Mouse (Mus musculus) frontal cortex, adult 2 months (tissue): Measurements from ENCODE around the gene Krtap3-1. TPM values are rescaled to one million over a fixed set of nuclear protein-coding genes. Genes with fewer than 3 reads are reported as not detected.
A peak's percentile ranks its signal among the peaks of the same experiment; 100 is the strongest.
"Not testable (repeated sequence)": the region's sequence is repeated elsewhere in the genome, so short reads cannot be mapped to it uniquely, and the experiment has no call there.

Source experiments
- DNase-seq, 2 experiments: peaks; one replicate each; pipeline ENCODE4 v3.0.0; 2022; ENCODE audit warnings: low spot score in 1 of 2; ENCODE audit errors: extremely low spot score in 1 of 2
- polyA plus RNA-seq: library from polyadenylated mRNA; depleted of rRNA; stranded (reverse); fragments of >200 nt; gene quantifications from 2 replicates; pipeline ENCODE4 v1.2.3, GENCODE M21; 2012; rRNA removed

Krtap3-1 gene
- not detected in 2 replicates for polyA plus RNA-seq

DNA sequence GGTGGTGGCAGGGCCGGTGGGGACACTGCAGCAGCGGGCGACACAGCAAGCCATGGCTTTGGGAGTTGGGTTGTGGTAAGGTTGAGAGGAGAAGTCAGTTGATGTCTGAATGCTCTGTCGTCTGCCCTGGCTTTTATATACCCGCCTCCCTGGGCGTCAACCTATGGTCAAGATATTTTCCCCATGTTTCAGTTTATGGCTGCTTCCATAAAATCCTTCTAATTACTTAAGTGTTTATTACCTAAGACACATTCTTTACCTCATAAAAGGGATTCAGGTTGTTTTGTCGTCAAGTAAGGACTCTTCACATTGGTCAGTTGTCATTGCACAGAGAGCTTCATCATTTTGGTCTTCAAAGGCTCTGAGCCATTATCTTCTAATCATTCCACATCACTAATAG lies at the start of gene Krtap3-1:
Krtap3-1 (minus strand) TSS at position 101 of the 400 bp plus-strand sequence.
- DNase-seq, result no peak

DNA sequence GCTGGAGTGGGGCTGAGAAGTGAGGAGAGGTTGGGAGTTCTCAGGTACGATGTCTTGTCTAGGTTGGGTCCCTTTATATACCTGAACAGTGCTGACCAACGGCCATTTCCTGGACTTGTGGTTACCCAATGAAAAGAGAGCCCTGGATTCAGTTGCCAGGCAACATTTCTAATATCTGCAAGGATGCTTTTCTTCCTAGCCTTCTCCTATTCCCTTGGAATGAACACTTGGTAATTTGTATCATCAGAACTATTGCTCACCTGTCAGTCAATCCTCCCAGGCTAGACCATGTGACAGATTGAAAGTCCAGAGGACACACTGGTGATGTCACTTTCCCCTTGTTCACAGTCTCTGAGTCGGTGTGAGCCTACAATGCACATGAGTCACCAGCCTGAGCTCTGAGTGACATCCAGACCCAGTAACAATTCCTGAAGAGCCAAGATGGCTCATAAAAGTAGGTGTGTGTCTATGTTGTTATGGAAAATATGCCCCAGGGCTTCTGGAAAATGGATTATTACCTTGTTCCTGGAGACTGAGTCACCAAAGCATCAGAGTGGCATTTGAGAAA lies 48.5 kb upstream of the Krtap3-1 start, which contains the start of gene Krtap2-4:
Krtap2-4 (minus strand) TSS at position 51 of the 568 bp plus-strand sequence.
- no peak for DNase-seq

GRCm38 (mm10) chr11:99610089-99610488 lies 43.7 kb upstream of the Krtap3-1 start, which contains the start of gene Gm11937:
TSS of gene Gm11937 (minus strand) at chr11:99610189.
- DNase-seq, result not testable (repeated sequence)

GRCm38 (mm10) chr11:99609126-99609525 lies 42.7 kb upstream of the Krtap3-1 start:
- peak; percentile 46 to 61 for DNase-seq

DNA sequence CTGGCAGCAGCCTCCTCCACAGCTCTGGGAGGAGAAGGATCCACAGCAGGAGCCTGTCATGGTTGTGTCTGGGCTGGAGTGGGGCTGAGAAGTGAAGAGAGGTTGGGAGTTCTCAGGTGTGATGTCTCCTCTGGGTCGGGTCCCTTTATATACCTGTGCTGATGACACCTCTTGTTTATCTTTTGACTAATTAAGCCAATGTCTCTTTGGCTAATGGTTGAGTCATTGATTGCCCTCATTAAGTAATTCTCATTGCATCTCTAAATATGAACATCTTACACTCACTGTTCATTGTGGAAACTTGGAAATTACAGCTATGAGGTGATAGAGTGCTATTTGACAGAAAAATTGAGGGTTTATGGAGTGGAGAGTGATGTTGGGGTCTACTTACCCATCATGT lies 36.8 kb upstream of the Krtap3-1 start, which contains the start of gene Gm11938:
Gm11938 (minus strand) TSS at position 101 of the 400 bp plus-strand sequence.
- DNase-seq, result not testable (repeated sequence)

DNA sequence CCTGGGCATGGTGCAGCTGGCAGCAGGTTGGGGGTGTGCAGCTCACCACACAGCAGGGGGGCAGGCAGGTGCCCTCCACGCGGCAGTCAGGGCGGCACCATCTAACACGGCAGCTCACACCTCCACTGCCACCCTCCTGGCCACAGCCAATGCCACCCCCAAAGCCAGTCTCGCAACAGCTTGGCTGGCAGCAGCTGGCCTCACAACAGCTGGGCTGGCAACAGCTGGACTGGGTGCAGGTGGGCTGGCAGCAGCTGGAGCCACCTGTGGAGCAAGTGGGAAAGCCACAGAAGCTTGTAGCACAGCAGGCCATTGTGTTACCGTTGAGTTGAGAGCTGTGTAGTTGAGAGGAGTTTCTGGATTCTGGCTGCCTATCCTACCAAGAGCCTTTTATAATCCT lies 31.3 kb upstream of the Krtap3-1 start, which contains the start of gene Krtap9-3:
Krtap9-3 (minus strand) TSS at position 364 of the 400 bp plus-strand sequence.
- not testable (repeated sequence) for DNase-seq

- no peak for DNase-seq
Measured at GRCm38 (mm10) chr11:99590981-99591380, 24.6 kb upstream of the Krtap3-1 start, which contains the start of gene Krtap1-3. TSS of gene Krtap1-3 (minus strand) at chr11:99591339.

DNA sequence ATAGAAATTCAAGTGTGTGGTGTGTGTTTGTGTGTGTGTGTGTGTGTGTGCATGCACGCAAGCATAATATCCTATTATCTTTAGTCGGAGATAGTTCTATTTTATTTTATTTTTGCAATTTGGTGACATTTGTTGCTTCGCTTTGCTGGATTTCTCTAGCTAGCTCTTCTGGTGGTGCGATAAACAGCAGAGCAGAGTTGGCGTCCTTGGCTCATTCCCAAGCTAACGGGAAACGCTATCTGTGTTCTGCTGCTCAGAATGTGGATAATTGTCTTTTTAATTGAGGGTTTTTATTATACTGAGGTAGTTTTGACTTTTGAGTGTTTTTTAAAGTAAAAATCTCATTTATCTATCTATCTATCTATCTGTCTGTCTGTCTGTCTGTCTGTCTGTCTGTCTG lies 18.7 kb upstream of the Krtap3-1 start:
- peak in 1 of 2 experiments; percentile 42 for DNase-seq

DNA sequence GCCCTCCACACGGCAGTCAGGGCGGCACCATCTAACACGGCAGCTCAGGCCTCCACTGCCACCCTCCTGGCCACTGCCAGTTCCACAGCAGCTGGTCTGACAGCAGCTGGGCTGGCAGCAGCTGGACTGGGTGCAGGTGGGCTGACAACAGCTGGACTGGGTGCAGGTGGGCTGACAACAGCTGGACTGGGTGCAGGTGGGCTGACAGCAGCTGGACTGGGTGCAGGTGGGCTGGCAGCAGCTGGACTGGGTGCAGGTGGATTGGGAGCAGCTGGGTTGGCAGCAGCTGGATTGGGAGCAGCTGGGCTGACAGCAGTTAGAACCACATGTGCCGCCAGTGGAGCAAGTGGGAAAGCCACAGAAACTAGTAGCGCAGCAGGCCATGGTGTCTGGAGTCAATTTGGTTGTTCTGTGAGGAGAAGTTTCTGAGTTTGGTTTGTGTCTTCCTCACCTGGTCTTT lies 16.8 kb upstream of the Krtap3-1 start, which contains the start of gene Krtap1-4:
Krtap1-4 (minus strand) TSS at position 410 of the 460 bp plus-strand sequence.
- no peak for DNase-seq

- DNase-seq, result peak in 1 of 2 experiments; percentile 51
Measured at GRCm38 (mm10) chr11:99581564-99581963, 15.1 kb upstream of the Krtap3-1 start.

DNA sequence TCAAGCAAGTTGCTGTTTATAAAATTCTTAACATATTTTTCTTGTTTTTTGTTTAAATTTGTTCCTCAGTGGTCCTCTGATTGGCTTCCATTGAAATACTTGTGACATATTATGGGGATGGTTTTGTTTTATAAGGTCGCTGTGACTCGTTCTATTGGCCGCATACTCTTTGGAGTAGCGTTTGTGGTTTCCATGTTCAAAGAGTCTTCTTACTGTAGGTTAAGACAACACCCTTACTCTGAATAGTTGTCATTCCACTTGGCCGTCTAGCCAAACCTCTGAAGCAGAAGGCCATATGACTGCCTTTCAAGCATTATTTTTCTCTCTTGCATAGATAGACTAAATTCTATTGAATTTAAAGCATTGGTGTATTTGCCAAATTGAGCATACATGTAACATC lies 14.6 kb upstream of the Krtap3-1 start:
- DNase-seq, result no peak

- DNase-seq, result no peak
Measured at GRCm38 (mm10) chr11:99580636-99581035, 14.2 kb upstream of the Krtap3-1 start, which contains the start of gene Krtap1-5. TSS of gene Krtap1-5 (minus strand) at chr11:99581016.

- peak in 1 of 2 experiments; percentile 82 for DNase-seq
Measured at GRCm38 (mm10) chr11:99574106-99574505, 7.7 kb upstream of the Krtap3-1 start.

DNA sequence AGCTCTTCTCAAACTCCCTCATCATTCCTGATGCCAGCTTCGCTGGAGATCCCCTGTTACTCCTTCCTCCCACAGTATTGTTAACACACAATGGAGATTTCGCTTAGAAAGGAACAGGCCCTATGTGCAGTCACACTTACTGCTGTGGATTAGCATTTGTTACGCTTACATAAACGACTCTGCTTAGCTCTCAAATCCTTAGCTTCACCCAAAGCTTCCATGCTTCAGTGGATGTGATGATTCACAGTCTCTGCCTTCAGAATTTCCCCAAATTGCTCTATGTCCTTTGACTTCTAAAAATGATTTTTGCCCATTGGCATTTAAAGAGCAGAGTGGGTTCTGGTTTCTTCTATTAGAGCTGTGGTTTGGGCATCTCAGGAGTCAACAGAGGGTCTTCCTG lies 6.7 kb upstream of the Krtap3-1 start:
- DNase-seq, result peak in 1 of 2 experiments; percentile 44

DNA sequence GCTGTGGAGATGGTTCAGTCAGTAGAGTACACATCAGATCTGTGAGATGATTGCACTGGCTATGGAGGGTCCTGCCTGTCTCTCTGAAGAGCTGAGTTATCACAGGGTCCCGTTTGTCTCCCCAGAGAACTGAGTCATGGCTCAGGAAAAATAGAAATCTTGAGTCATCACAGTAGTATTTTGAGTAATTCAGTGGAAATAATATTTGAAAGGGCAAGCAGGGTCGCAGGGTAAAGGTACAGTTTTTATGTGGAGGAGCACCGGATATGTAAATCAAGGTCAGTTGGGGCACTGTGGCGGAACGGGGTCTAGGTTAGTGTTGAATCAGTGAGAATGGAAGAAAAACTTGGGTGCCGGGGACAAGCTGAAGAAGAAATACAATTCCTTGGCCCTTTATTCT lies 3.9 kb downstream of the Krtap3-1 start:
- no peak for DNase-seq

GRCm38 (mm10) chr11:99559366-99559765 lies 7.1 kb downstream of the Krtap3-1 start, which contains the start of gene Gm11939:
TSS of gene Gm11939 (minus strand) at chr11:99559466.
- DNase-seq, result no peak

DNA sequence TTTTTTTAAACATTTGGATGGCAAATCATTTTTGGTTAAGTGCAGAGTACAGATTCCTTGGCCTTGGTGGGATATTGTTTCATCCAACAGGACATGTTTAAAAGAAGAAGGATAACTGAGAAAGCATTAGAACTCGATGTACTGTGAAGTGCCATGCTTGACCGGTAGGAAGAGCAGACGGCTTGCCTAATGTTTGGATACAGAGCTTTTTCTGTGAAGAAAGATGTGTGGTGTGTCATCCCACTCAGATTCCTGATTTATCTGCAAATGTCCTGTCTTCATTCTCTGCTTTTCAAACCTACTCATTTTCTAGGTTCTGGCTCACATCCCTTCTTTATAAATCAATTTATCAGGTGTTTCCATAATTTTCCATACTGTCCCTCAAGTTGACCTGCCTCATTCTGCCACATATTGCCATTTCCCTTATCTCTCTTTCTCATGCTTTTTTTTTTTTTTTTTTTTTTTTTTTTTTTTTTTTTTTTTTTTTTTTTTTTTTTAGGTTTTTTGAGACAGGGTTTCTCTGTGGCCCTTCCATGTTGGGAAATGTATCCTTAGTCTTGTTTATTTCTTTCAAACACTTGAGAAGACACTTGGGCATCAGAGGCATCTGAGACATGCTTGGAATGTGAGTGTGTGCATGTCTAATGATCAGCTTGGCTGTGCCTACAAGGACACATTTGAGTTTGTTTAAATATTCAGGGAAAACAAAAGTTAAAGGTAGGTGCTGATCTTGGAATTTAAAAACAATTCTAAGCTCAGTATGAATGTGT lies 8.3 kb downstream of the Krtap3-1 start:
- no peak for DNase-seq

- DNase-seq, result no peak
Measured at GRCm38 (mm10) chr11:99556753-99557152, 9.7 kb downstream of the Krtap3-1 start, which contains the start of gene Krtap3-2. TSS of gene Krtap3-2 (minus strand) at chr11:99556853.

- no peak for DNase-seq
Measured at GRCm38 (mm10) chr11:99556195-99556594, 10.2 kb downstream of the Krtap3-1 start.

- no peak for DNase-seq
Measured at GRCm38 (mm10) chr11:99550765-99551164, 15.7 kb downstream of the Krtap3-1 start, which contains the start of gene Krtap3-3. TSS of gene Krtap3-3 (minus strand) at chr11:99550865.

DNA sequence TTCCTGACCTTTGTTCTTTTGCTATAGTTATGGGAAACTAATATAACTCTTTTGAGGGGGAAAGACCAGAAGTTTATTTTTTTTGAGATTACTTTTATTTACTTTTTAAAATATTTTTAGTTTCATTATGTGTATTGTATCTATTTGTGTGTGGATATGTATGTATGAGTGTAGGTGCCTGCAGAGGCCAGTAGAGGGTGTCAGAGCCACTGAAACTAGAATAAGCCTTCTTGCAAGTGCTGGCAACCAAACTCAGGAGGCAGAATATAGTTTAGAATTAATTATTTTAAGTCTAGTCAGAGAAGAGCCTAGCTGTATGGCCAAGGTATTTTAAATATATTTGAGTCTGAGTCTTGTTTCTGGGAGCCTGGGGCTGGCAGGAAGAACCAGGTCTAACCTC lies 18.5 kb downstream of the Krtap3-1 start:
- no peak for DNase-seq
